Mouse (Mus musculus) heart, postnatal 0 days (tissue): Measurements from ENCODE around the gene Hspa5. TPM values are rescaled to one million over a fixed set of nuclear protein-coding genes. Genes with fewer than 3 reads are reported as not detected.
"Not testable (repeated sequence)": the region's sequence is repeated elsewhere in the genome, so short reads cannot be mapped to it uniquely, and the experiment has no call there.

Experiments
- ATAC-seq: fragments of 200-750 bp; cut with Nextera tagmentation; 2 replicates; pipeline ENCODE4 v1.8.0; 2017; ENCODE audit warnings: low read depth, moderate number of reproducible peaks, moderate library complexity; ENCODE audit not compliant: insufficient read depth
- DNase-seq: peaks from one replicate; pipeline ENCODE4 v3.0.0-alpha.2; 2016; ENCODE audit warnings: low spot score
- H3K27ac ChIP-seq: fragments of 300-500 bp; sonication (generic); 2 replicates; pipeline ENCODE4 v1.5.1; 2014; ENCODE audit warnings: low read depth, mild to moderate bottlenecking
- H3K27me3 ChIP-seq: fragments of 300-500 bp; sonication (generic); 2 replicates; pipeline ENCODE4 v1.6.1; 2014; ENCODE audit warnings: low read length, mixed read lengths; ENCODE audit not compliant: control insufficient read depth, insufficient read depth
- H3K36me3 ChIP-seq: fragments of 300-500 bp; sonication (generic); replicated peaks from 2 replicates; pipeline ENCODE4 v1.6.1; 2014; ENCODE audit warnings: low read length, mixed read lengths; ENCODE audit not compliant: control insufficient read depth, insufficient read depth
- H3K4me1 ChIP-seq: fragments of 300-500 bp; sonication (generic); 2 replicates; pipeline ENCODE4 v1.6.1; 2014; ENCODE audit warnings: antibody characterized with exemption; ENCODE audit not compliant: control insufficient read depth, insufficient read depth
- H3K4me2 ChIP-seq: fragments of 300-500 bp; sonication (generic); 2 replicates; pipeline ENCODE4 v1.6.1; 2014; ENCODE audit warnings: low read depth, mild to moderate bottlenecking, low read length, moderate library complexity
- H3K4me3 ChIP-seq: fragments of 300-500 bp; sonication (generic); 2 replicates; pipeline ENCODE4 v1.5.1; 2014; ENCODE audit warnings: low read depth, low read length
- H3K9ac ChIP-seq: fragments of 300-500 bp; sonication (generic); replicated peaks from 2 replicates; pipeline ENCODE4 v1.6.1; 2014; ENCODE audit warnings: low read depth, low read length, mixed read lengths
- H3K9me3 ChIP-seq: fragments of 300-500 bp; sonication (generic); replicated peaks from 2 replicates; pipeline ENCODE4 v1.6.1; 2016; ENCODE audit warnings: low read length; ENCODE audit not compliant: control insufficient read depth
- CTCF ChIP-seq: IDR thresholded peaks from 2 replicates; pipeline ENCODE4 v1.5.1; 2016; ENCODE audit warnings: antibody characterized with exemption, control low read depth, low read depth
- EP300 ChIP-seq: IDR thresholded peaks from 2 replicates; pipeline ENCODE4 v1.6.1; 2016; ENCODE audit warnings: antibody characterized with exemption, low read depth
- WGBS: fragments of 180-500 bp; shearing (Covaris S2); extraction: QIAGEN DNeasy Blood & Tissue Kit; methylation state at CpG from one replicate; pipeline ENCODE4 v1.1.7; 2014; 5-methylcytosine and 5-hydroxymethylcytosine counted together
- polyA plus RNA-seq: library from polyadenylated mRNA; unstranded; fragments of >200 nt; fragmentation: Nextera tagmentation; extraction: Ambion mirVana; gene quantifications from 2 replicates; pipeline ENCODE4 v1.2.1, GENCODE M21; 2015
- total RNA-seq: library from RNA; depleted of rRNA; stranded (reverse); fragments of >200 nt; gene quantifications from 2 replicates; pipeline ENCODE4 v1.2.3, GENCODE M21; 2014; ENCODE audit warnings: low replicate concordance; rRNA removed

The Hspa5 gene
- total and polyA plus RNA-seq, 2 experiments from 2014 or later, result 175 to 348 TPM

GRCm38 (mm10) chr2:34812706-34813105, 40.9 kb downstream of the Hspa5 start:
- Histone ChIP-seq H3K27ac (no peak overlapping the region), H3K4me2 (no peak overlapping the region), H3K4me1 (no peaks in the 10 kb centered on the region), H3K27me3 (no peaks in the 10 kb centered on the region), H3K9me3 (no peaks in the 10 kb centered on the region), H3K36me3 (peaks cover 70% of the 10 kb centered on the region), H3K9ac (no peak overlapping the region), H3K4me3 (no peak overlapping the region)
- no peak for DNase-seq
- WGBS, result 74% methylated on average over 7 of the region's 7 CpGs
- no peak for TF ChIP-seq CTCF
- no peak for TF ChIP-seq EP300
- ATAC-seq, result no peak

GRCm38 (mm10) chr2:34815893-34816292, 44.1 kb downstream of the Hspa5 start:
- H3K4me1 ChIP-seq, H3K4me3 ChIP-seq, DNase-seq, H3K9ac ChIP-seq, ATAC-seq, H3K27ac ChIP-seq, H3K27me3 ChIP-seq, H3K4me2 ChIP-seq, H3K9me3 ChIP-seq: not testable (repeated sequence)
- 94% methylated on average over 2 of the region's 2 CpGs for WGBS
- H3K36me3 ChIP-seq, result peaks cover 60% of the 10 kb centered on the region

GRCm38 (mm10) chr2:34818492-34818891, 46.7 kb downstream of the Hspa5 start:
- Histone ChIP-seq H3K4me2 (no peak overlapping the region), H3K4me3 (no peak overlapping the region), H3K27ac (no peak overlapping the region), H3K4me1 (no peaks in the 10 kb centered on the region), H3K36me3 (peaks cover 51% of the 10 kb centered on the region), H3K27me3 (no peaks in the 10 kb centered on the region), H3K9me3 (no peaks in the 10 kb centered on the region), H3K9ac (no peak overlapping the region)
- TF ChIP-seq CTCF, result no peak
- TF ChIP-seq EP300, result no peak
- ATAC-seq, result no peak
- no peak for DNase-seq
- whole genome bisulfite sequencing, result 93% methylated on average over 2 of the region's 2 CpGs

GRCm38 (mm10) chr2:34825827-34826459, 54.2 kb downstream of the Hspa5 start, which contains the start of gene Fbxw2:
Gene Fbxw2 (minus strand): TSS chr2:34826311.
- under 1% methylated on average over 53 of the region's 57 CpGs for WGBS

GRCm38 (mm10) chr2:34826460-34827231, 54.9 kb downstream of the Hspa5 start:
- peak overlapping the region; percentile 89 for H3K9ac ChIP-seq
- TF ChIP-seq EP300, result no peak
- no peak for TF ChIP-seq CTCF
- 31% methylated on average over 19 of the region's 21 CpGs for WGBS
- peak overlapping the region; percentile 63 for H3K4me2 ChIP-seq
- ATAC-seq, result no peak
- no peaks in the 10 kb centered on the region for H3K9me3 ChIP-seq
- H3K36me3 ChIP-seq, result peaks cover 10% of the 10 kb centered on the region
- no peak for DNase-seq
- peak overlapping the region; percentile 82 for H3K27ac ChIP-seq
- peak overlapping the region; percentile 71 for H3K4me3 ChIP-seq
- H3K4me1 ChIP-seq, result peaks cover 12% of the 10 kb centered on the region
- no peaks in the 10 kb centered on the region for H3K27me3 ChIP-seq

More at GRCm38 (mm10) chr2:34825827-34826459, 54.2 kb downstream of the Hspa5 start, which contains the start of gene Fbxw2:
- peak within 1 kb of the TSS; percentile 82 for H3K27ac ChIP-seq
- H3K9ac ChIP-seq, result peak within 1 kb of the TSS; percentile 89
- TF ChIP-seq CTCF (no peak), EP300 (peak; percentile 66; the same call in 1 of the 2 replicates)
- no peaks in the 10 kb centered on the region for H3K9me3 ChIP-seq
- H3K4me2 ChIP-seq, result peak within 1 kb of the TSS; percentile 63
- peak; percentile 84 for DNase-seq
- H3K4me1 ChIP-seq, result peaks cover 12% of the 10 kb centered on the region
- H3K36me3 ChIP-seq, result peaks cover 14% of the 10 kb centered on the region
- no peaks in the 10 kb centered on the region for H3K27me3 ChIP-seq
- H3K4me3 ChIP-seq, result peak within 1 kb of the TSS; percentile 71
- peak; percentile 99 for ATAC-seq

Other genes starting within 250 kb of the Hspa5 start
- gene Gapvd1, start 16.7 kb upstream of the Hspa5 start, total RNA-seq, result 29.7 and 36.1 TPM in 2 replicates
- 34.1 and 43.4 TPM in 2 replicates for gene Gapvd1, start 16.7 kb upstream of the Hspa5 start, polyA plus RNA-seq
- 18.6 and 31.0 TPM in 2 replicates for gene Rabepk, start 27.9 kb downstream of the Hspa5 start, total RNA-seq
- gene Rabepk, start 27.9 kb downstream of the Hspa5 start, polyA plus RNA-seq, result 20.1 and 22.1 TPM in 2 replicates
- gene Fbxw2, start 54.3 kb downstream of the Hspa5 start, total RNA-seq, result 73.8 and 75.8 TPM in 2 replicates
- gene Fbxw2, start 54.3 kb downstream of the Hspa5 start, polyA plus RNA-seq, result 51.9 and 52.3 TPM in 2 replicates
- gene Gm34653, start 61.0 kb downstream of the Hspa5 start, total RNA-seq, result not detected in 2 replicates
- gene Gm34653, start 61.0 kb downstream of the Hspa5 start, polyA plus RNA-seq, result not detected in 2 replicates
- gene Cutal, start 102.4 kb downstream of the Hspa5 start, total RNA-seq, result 0.19 TPM in 1 of 2 replicates, not detected in the other
- 0.25 and 0.32 TPM in 2 replicates for gene Cutal, start 102.4 kb downstream of the Hspa5 start, polyA plus RNA-seq
- gene Psmd5, start 103.0 kb downstream of the Hspa5 start, total RNA-seq, result 16.5 and 28.6 TPM in 2 replicates
- gene Psmd5, start 103.0 kb downstream of the Hspa5 start, polyA plus RNA-seq, result 37.2 and 37.9 TPM in 2 replicates
- gene Phf19, start 142.1 kb downstream of the Hspa5 start, total RNA-seq, result 2.4 and 5.7 TPM in 2 replicates
- 1.0 and 1.6 TPM in 2 replicates for gene Phf19, start 142.1 kb downstream of the Hspa5 start, polyA plus RNA-seq
- 0.23 and 0.73 TPM in 2 replicates for gene Traf1, start 189.8 kb downstream of the Hspa5 start, total RNA-seq
- 1.1 TPM in 2 replicates for gene Traf1, start 189.8 kb downstream of the Hspa5 start, polyA plus RNA-seq